Mouse (Mus musculus) brown adipose tissue, adult 24 weeks (tissue): ENCODE results near the gene Pepd. TPM values are rescaled to one million over a fixed set of nuclear protein-coding genes. Genes with fewer than 3 reads are reported as not detected.

ENCODE experiments used
- H3K27ac ChIP-seq: fragments of 200-500 bp; replicated peaks from 2 replicates; pipeline ENCODE4 v1.5.1; 2012; ENCODE audit warnings: low read depth, mild to moderate bottlenecking, low read length
- H3K4me1 ChIP-seq: fragments of 200-500 bp; 2 replicates; pipeline ENCODE4 v1.6.1; 2012; ENCODE audit warnings: low read length, mixed read lengths; ENCODE audit not compliant: control insufficient read depth, insufficient read depth, insufficient read length
- H3K4me3 ChIP-seq: fragments of 200-500 bp; 2 replicates; pipeline ENCODE4 v1.5.1; 2012; ENCODE audit warnings: low read depth, mild to moderate bottlenecking, low read length, moderate library complexity; ENCODE audit not compliant: insufficient read depth
- polyA plus RNA-seq: library from polyadenylated mRNA; stranded (reverse); fragments of >200 nt; gene quantifications from 2 replicates; pipeline ENCODE4 v1.2.4, GENCODE M21; 2012; ENCODE audit not compliant: missing spikeins, insufficient read depth, insufficient read length

Gene Pepd
- polyA plus RNA-seq, 1 experiment: 103 TPM

DNA sequence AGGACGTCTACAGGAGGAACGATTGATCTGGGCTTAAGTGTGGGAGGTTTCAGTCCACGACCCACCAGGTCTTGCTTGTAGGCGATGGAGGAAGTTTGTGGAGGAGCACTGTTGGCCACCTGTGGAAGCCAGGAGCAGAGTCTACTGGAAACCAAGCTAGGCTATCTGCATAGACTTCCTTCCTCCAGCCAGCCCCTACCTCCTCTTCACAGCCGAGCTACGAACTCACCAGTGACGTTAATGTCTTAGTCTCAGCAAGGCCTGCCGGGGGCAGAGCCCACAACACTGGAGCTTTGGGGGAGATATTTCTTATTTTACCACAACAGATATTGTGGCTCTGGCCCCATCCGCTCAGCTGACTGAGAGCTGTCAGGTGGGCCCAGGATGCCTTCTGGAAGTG, 73.0 kb downstream of the Pepd start:
- Histone ChIP-seq H3K4me1 (no peaks in the 10 kb centered on the region; the same call in 1 of the 2 replicates), H3K27ac (no peak overlapping the region), H3K4me3 (no peak overlapping the region)

DNA sequence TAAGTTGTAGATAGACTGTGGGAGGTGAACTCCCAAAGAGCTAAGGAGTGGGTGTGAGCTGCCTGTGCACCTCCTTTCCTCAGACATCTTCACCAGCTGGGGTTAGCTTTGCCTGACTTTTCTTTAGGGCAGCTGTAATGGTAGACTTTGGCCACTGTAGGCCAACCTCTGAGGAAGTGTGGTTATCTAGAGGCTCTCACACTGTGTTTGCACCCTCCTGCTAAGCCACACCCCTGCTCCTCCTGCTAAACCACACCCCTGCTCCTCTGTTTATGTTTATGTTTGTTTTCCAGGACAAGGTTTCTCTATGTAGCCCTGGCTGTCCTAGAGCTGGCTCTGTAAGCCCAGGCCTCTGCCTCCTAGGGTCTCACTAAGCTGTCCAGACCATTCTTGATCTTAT, 73.5 kb downstream of the Pepd start:
- H3K4me1 ChIP-seq: no peaks in the 10 kb centered on the region; the same call in 1 of the 2 replicates
- H3K4me3 ChIP-seq: no peak overlapping the region
- H3K27ac ChIP-seq: no peak overlapping the region

DNA sequence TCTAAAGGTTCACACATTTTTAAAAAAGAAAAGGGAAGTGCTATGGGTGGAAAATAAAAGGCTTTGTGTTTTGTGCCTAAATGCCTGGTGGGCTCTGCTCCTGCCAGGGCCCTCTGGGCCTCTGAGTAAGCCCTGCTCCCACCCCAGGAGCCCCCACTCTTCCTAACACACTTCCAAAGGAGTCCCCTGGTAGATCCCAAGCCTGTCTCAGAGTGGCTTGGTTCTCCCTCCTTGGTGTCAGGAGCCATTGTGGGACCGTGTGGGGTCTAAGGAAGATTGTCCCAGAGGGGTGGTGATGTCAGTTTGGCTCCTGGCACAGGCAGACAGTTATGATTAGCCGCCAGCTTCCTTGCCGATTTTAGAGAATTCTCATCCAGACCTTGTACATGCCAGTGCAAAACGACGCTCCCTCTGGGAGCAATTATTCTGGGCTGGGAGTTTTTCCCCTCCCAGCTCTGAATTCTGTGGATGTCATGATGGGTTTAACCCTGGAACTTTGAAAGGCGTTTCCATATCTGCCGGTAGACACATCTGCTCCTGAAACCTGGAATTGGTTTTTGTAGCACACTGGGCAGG, 74.5 kb downstream of the Pepd start:
- H3K27ac ChIP-seq: no peak overlapping the region
- H3K4me1 ChIP-seq: no peaks in the 10 kb centered on the region; the same call in 1 of the 2 replicates
- no peak overlapping the region for H3K4me3 ChIP-seq

DNA sequence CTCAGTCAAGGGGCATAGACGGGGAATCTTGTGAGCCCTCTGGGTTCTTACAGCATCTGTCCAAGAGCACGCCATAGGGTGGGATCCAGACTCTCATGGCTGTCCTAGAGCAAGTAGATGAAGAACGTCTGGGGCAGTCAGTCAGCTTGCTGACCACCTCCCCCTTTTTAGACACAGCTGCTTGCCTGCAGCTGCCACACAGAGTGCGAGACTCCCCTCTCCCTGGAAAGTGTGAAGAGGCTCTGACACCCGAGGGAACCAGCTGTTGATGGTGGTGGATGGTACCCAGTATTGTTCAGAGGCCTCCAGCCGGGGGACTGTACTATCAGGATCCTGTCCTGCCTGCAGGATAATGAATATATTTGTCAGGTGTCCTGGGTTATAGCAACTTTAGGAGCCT, 75.1 kb downstream of the Pepd start:
- no peak overlapping the region for H3K4me3 ChIP-seq
- H3K27ac ChIP-seq: no peak overlapping the region
- no peaks in the 10 kb centered on the region; the same call in 1 of the 2 replicates for H3K4me1 ChIP-seq

DNA sequence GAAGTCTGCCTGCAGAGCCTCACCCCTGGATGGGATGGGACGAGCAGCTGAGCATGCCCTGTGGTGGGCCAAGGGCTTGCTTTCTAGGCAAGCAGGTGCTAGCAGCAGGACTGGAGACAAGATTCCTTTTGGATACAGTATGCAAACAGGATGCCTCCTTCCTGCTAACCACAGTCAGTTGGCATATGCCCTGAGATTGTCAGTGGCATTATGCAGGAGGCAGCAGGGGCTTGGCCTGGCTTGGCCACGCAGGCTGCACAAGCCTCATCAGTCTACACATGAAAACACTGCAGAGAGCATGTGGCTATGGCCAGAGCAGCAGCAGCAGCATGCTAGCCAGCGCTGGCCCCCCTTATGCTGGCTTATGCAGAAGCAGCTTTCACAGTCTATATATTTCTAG, 76.3 kb downstream of the Pepd start:
- Histone ChIP-seq H3K27ac (no peak overlapping the region), H3K4me3 (no peak overlapping the region), H3K4me1 (no peaks in the 10 kb centered on the region; the same call in 1 of the 2 replicates)

DNA sequence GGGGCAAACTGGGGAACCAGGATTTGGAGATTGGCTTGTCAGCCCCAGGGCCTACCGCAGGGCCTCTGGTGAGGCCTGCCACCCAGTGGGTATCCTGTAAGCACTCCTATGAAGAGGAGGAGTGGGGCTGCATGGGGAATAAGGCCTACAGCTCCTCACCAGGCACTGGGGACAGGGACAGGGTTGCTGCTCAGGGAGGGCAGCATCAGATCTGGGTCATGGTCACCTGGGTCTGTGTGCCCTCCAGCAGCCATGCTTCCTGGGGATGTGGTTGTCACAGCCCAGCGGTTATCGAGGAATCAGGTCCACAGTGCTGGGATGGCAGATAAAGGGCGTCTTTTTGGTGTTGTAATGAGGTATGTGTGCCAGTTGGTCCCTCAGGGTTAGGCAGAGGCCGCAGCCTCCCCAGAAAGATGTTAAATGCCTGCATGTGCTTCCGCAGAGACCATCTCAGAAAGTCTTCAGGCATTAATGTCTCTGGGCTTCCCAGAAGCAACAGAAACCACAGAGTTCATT, 79.6 kb downstream of the Pepd start:
- Histone ChIP-seq H3K4me3 (no peak overlapping the region), H3K4me1 (no peaks in the 10 kb centered on the region), H3K27ac (no peak overlapping the region)

DNA sequence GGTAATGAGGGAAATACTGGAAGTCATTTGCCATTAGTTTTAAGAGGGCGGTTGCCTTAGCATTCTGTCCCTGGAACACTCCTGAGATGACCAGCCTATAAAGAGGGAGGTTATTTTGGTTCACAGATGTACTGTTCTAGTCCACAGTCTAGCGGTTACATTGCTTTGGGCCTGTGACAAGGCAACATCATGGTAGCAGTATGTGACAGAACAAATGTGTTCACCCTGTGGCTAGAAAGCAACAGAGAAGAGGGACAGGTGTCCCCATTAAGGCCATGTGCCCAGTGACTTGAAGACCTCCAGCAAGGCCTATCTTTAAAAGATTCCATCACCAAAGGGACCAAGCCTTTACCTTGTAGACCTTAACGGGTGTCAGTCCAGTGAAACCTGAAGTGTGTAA, 80.6 kb downstream of the Pepd start:
- Histone ChIP-seq H3K4me1 (no peaks in the 10 kb centered on the region), H3K4me3 (no peak overlapping the region)

DNA sequence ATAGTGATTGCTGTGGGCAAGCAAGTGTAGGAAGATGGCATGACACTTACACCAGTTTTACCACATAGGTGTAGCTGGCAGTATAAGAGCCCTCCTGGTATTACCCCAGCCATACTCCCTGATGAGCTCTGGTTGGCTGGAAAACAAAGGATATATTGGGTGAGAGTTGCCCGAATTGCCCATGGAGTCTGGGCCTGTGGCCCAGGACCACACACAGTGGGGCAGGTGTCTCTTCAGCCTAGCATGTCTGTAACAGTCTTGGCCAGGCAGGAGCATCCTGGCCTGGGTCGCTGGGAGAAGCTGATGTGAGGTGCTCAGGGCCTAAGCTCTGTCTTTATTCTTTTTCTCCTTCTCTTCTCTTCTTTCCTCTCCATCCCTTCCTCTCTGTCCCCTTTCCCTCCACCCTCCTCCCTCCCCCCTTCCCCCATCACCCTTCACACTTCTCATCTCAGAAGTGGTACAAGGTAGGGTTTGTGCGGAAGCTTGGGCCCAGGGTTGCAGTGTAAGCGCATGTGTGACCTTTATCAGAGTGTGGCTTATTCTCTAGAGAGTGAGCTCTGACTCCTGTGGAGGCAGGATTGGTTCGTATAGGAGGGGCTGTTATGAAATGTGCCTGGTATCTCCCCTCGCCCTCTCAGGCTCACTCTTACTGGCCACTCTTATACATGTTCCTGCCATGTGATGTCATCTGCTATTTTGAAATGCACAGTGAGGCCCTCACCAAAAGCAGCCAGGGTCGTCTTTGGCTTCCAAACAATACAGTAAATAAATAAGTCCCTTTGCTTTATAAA, 83.9 kb downstream of the Pepd start:
- Histone ChIP-seq H3K4me1 (no peaks in the 10 kb centered on the region), H3K4me3 (no peak overlapping the region), H3K27ac (no peak overlapping the region)

More for the DNA sequence above, 80.6 kb downstream of the Pepd start:
- no peak overlapping the region for H3K27ac ChIP-seq

DNA sequence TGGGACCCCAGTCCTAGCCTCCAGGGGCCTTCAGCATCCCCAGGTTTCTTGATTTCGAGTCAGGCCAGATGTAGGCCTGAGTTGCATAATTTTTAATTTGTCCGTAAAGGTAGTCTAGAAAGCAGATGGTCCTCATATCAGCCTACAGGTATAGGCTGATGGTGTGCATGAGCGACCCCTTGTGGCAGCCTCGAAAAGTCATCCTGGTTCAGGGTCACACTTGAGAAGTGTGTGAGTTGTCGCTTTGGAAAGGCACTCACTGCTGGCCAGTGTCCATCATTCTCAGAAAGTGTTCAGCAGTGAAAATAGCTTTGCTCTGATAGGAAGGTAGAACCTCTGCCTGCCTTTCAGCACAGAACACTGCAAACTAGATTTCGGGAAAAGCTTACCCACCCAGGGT, 88.7 kb downstream of the Pepd start:
- no peak overlapping the region for H3K27ac ChIP-seq
- no peak overlapping the region for H3K4me3 ChIP-seq
- no peaks in the 10 kb centered on the region for H3K4me1 ChIP-seq

DNA sequence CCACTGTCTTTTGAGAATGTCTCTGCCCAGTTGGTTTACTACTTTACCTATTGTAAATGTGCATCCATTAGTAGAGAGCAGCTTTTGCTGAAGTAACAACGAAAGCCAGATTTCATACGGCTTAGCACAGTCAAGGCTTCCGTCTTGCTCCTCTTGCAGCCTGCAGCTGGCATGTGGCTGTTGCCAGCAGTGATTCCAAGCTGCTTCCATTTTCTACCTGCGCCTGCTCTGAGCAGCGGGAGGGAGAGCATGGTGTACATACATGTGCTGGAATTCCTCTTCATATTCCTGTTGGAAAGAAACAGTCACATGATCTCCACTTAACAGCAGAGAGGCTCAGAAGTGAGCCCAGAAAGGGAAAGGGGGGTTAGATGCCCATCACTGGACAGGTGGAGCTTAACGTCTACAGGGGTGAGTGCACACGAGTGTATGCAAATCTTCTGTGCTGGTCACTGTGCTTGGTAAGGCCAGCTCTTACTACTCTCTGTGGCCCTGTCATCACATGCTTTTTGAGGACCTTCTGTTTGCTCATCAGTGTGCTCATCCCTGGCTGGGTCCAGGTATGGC, 91.1 kb downstream of the Pepd start:
- H3K4me3 ChIP-seq: no peak overlapping the region
- H3K27ac ChIP-seq: no peak overlapping the region
- H3K4me1 ChIP-seq: no peaks in the 10 kb centered on the region

DNA sequence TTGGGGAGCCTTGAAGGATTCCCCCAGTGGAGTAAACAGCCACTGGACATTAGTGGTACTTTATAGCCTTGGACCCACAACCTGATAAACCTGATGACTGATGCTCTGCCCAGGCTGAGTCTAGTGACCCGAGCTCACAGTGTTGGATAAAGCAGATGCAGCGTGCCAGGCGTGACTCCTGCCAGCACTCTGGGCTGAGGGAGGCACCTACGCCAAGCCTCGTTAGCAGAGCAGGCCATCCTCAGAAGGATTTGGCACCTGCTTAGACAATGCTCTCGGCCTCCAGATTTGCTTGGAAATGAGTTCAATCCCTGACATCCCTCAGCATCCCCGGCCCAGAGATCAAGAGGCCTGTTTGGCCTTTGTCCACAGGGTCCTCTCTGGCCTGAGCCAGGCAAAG, 94.5 kb downstream of the Pepd start:
- Histone ChIP-seq H3K4me3 (no peak overlapping the region), H3K4me1 (no peaks in the 10 kb centered on the region), H3K27ac (no peak overlapping the region)

DNA sequence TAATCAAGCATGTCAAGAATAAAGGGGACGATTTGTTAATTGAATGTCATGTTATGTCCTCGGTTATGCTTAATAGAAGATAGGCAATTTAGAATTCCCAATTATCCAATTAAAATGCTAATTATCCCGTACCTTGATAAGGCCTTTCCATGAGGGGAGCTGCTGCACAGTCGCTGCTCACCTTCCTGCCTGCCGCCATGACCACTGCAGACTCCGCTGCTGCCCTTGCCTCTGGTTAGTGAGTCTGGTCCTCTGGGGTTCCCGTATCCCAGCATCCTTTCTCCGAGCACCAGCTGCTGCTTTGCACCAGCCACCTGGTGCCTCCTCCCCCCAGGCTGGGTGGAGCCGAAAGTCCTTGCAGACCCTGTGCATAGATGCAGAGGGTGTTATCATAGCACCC, 101.0 kb downstream of the Pepd start:
- Histone ChIP-seq H3K4me3 (no peak overlapping the region), H3K27ac (no peak overlapping the region), H3K4me1 (no peaks in the 10 kb centered on the region)

DNA sequence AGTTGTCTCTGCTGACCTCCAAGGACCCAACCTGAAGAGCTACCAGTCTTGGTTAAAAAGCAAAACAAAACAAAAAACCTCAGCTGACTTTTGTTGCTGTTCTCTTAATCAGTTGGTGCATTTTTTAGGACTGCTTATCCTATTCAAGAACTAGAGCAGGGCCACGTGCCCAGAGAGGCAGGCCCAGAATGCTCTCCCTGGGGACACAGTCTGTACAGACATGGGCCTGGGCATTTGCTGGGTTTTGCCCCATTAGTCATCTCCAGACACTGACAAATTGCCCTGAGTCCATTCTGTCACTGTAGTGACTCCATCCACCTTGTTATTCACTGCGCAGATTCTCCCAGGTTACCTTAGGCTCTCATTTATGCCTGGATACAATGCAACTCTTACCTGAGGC, 103.1 kb downstream of the Pepd start:
- H3K4me1 ChIP-seq: no peaks in the 10 kb centered on the region
- H3K27ac ChIP-seq: no peak overlapping the region
- no peak overlapping the region for H3K4me3 ChIP-seq

DNA sequence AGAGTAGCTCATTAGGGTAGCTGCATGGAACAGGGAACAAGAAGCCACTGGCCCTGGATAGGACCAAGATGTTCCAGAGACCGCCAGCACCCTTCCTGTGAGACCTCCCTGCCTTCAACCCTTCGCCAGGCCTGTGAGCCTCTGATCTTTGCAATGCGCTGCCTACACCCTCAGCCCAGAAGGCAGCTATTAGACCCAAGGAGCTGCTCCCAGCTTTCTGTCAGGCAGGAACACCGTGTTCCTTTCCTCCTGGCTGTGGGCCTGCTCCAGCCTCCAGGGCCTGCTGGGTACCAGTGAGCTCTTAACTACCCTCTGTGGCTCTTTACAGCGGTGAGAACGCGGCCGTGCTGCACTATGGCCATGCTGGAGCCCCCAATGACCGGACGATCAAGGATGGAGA, 109.2 kb downstream of the Pepd start:
- H3K27ac ChIP-seq: no peak overlapping the region
- H3K4me3 ChIP-seq: no peak overlapping the region
- H3K4me1 ChIP-seq: peaks cover 3% of the 10 kb centered on the region; the same call in 1 of the 2 replicates

DNA sequence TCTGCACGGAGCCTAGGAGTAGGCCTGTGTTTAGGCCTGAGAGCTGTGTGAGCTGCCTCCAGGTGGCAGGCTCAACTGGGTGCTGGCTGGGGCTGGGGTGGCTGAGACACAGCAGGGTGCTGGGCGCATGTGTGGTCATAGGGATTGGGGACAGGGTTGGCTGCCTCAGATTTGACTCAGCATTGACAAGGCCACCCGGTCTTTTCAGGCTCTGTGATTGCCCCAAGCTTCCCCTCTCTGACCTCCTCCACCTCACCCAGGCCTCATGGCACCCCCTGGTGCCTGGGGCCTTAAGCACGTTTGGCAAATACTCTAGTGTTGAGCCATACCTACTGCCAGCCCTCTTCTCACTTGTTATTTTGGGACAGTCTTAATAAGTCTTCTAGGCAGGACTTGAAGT, 111.1 kb downstream of the Pepd start:
- Histone ChIP-seq H3K4me3 (no peak overlapping the region), H3K27ac (no peak overlapping the region)

DNA sequence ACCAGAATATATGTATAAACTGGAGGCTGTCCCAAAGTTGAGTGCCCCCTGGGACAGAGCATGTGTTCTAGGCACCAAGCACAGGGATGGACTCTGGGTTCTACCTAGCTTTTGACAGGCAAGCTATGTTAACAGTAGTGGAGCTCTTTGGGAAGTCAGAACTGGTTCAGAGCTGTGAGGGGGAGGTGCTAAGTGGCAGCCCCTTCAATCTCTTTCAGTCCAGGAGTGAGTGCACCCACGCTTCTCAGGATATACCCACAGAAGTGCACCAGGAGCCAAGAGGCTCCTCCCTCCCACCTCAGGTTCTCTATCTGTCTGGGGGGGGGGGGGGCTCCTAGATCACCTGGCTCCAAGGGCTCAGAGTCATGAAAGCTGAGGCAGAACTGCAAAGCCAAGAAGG, 112.2 kb downstream of the Pepd start:
- peaks cover 18% of the 10 kb centered on the region for H3K4me1 ChIP-seq
- no peak overlapping the region for H3K27ac ChIP-seq
- no peak overlapping the region for H3K4me3 ChIP-seq

More for the DNA sequence above, 111.1 kb downstream of the Pepd start:
- H3K4me1 ChIP-seq: peaks cover 13% of the 10 kb centered on the region
